Mouse (Mus musculus) CD4-positive, CD25-positive, alpha-beta regulatory T cell, adult 4 months (primary cell): ENCODE results near the gene Gm17482. TPM values are rescaled to one million over a fixed set of nuclear protein-coding genes. Genes with fewer than 3 reads are reported as not detected.
"Not testable (repeated sequence)": the region's sequence is repeated elsewhere in the genome, so short reads cannot be mapped to it uniquely, and the experiment has no call there.

Experiments used
- ATAC-seq: one replicate; pipeline ENCODE4 v1.8.0; 2017
- polyA plus RNA-seq, 2 experiments: library from polyadenylated mRNA; unstranded; fragments of 100-300 nt; shearing (Covaris generic); gene quantifications; one replicate each; pipeline ENCODE4 v1.2.1; 2017

Gene Gm17482
- not detected for polyA plus RNA-seq

GRCm38 (mm10) chr6:115227043-115227442 lies at the start of gene Gm17482:
Gm17482 (plus strand) TSS chr6:115227343.
- no peak for ATAC-seq

GRCm38 (mm10) chr6:115178826-115179225 lies 48.3 kb upstream of the Gm17482 start:
- ATAC-seq, result no peak

- ATAC-seq, result no peak
Measured at GRCm38 (mm10) chr6:115181094-115181493, 46.0 kb upstream of the Gm17482 start.

GRCm38 (mm10) chr6:115191111-115191510 lies 36.0 kb upstream of the Gm17482 start:
- no peak for ATAC-seq

GRCm38 (mm10) chr6:115200753-115201152 lies 26.4 kb upstream of the Gm17482 start:
- ATAC-seq, result no peak

GRCm38 (mm10) chr6:115203029-115203428 lies 24.1 kb upstream of the Gm17482 start:
- ATAC-seq, result no peak

GRCm38 (mm10) chr6:115210187-115210586 lies 17.0 kb upstream of the Gm17482 start:
- no peak for ATAC-seq

GRCm38 (mm10) chr6:115210820-115211219 lies 16.3 kb upstream of the Gm17482 start:
- no peak for ATAC-seq

GRCm38 (mm10) chr6:115212132-115212903 lies 14.8 kb upstream of the Gm17482 start:
- ATAC-seq, result no peak

- ATAC-seq, result no peak
Measured at GRCm38 (mm10) chr6:115213129-115213528, 14.0 kb upstream of the Gm17482 start.

GRCm38 (mm10) chr6:115221215-115221641 lies 5.9 kb upstream of the Gm17482 start:
- ATAC-seq, result no peak

GRCm38 (mm10) chr6:115225519-115225918 lies 1.6 kb upstream of the Gm17482 start:
- no peak for ATAC-seq

- peak; percentile 72 for ATAC-seq
Measured at GRCm38 (mm10) chr6:115227529-115227928, 386 bp downstream of the Gm17482 start.

GRCm38 (mm10) chr6:115230557-115230956 lies 3.4 kb downstream of the Gm17482 start:
- no peak for ATAC-seq

GRCm38 (mm10) chr6:115231836-115232235 lies 4.7 kb downstream of the Gm17482 start:
- ATAC-seq, result no peak

- ATAC-seq, result no peak
Measured at GRCm38 (mm10) chr6:115232562-115232961, 5.4 kb downstream of the Gm17482 start.

- no peak for ATAC-seq
Measured at GRCm38 (mm10) chr6:115238031-115239027, 11.2 kb downstream of the Gm17482 start.

- no peak for ATAC-seq
Measured at GRCm38 (mm10) chr6:115239335-115239734, 12.2 kb downstream of the Gm17482 start.

- ATAC-seq, result not testable (repeated sequence)
Measured at GRCm38 (mm10) chr6:115240431-115240830, 13.3 kb downstream of the Gm17482 start.

- ATAC-seq, result no peak
Measured at GRCm38 (mm10) chr6:115241131-115241699, 14.1 kb downstream of the Gm17482 start.

- no peak for ATAC-seq
Measured at GRCm38 (mm10) chr6:115241939-115242338, 14.8 kb downstream of the Gm17482 start.

- no peak for ATAC-seq
Measured at GRCm38 (mm10) chr6:115244222-115244621, 17.1 kb downstream of the Gm17482 start.

- ATAC-seq, result no peak
Measured at GRCm38 (mm10) chr6:115245500-115246058, 18.4 kb downstream of the Gm17482 start.
